Mouse (Mus musculus) limb, embryonic 14.5 days (tissue): ENCODE results near the gene Baiap2. TPM values are rescaled to one million over a fixed set of nuclear protein-coding genes. Genes with fewer than 3 reads are reported as not detected.

ENCODE experiments used
- ATAC-seq: fragments of 200-750 bp; cut with Nextera tagmentation; 2 replicates; pipeline ENCODE4 v1.8.0; 2017; ENCODE audit warnings: low read depth, moderate number of reproducible peaks, moderate TSS enrichment; ENCODE audit not compliant: low FRiP score
- DNase-seq: peaks from one replicate; pipeline ENCODE4 v3.0.0-alpha.2; 2015; ENCODE audit warnings: low spot score
- H3K27ac ChIP-seq: fragments of 300-500 bp; sonication (generic); replicated peaks from 2 replicates; pipeline ENCODE4 v1.5.1; 2014; ENCODE audit warnings: low read depth, mild to moderate bottlenecking, low read length, moderate library complexity, mixed read lengths
- H3K27me3 ChIP-seq: fragments of 300-500 bp; sonication (generic); 2 replicates; pipeline ENCODE4 v1.6.1; 2014; ENCODE audit warnings: low read length, mixed read lengths; ENCODE audit not compliant: control insufficient read depth, insufficient read depth
- H3K36me3 ChIP-seq: fragments of 300-500 bp; sonication (generic); 2 replicates; pipeline ENCODE4 v1.6.1; 2014; ENCODE audit warnings: mild to moderate bottlenecking, low read length, moderate library complexity, mixed read lengths; ENCODE audit not compliant: control insufficient read depth, insufficient read depth
- H3K4me1 ChIP-seq: fragments of 300-500 bp; sonication (generic); 2 replicates; pipeline ENCODE4 v1.6.1; 2014; ENCODE audit warnings: antibody characterized with exemption, low read length, mixed read lengths; ENCODE audit not compliant: control insufficient read depth, insufficient read depth
- H3K4me2 ChIP-seq: fragments of 300-500 bp; sonication (generic); replicated peaks from 2 replicates; pipeline ENCODE4 v1.6.1; 2014; ENCODE audit warnings: low read depth, mild to moderate bottlenecking, low read length, moderate library complexity; ENCODE audit not compliant: severe bottlenecking
- H3K4me3 ChIP-seq: fragments of 300-500 bp; sonication (generic); replicated peaks from 2 replicates; pipeline ENCODE4 v1.5.1; 2014; ENCODE audit warnings: low read length
- H3K9ac ChIP-seq: fragments of 300-500 bp; sonication (generic); 2 replicates; pipeline ENCODE4 v1.6.1; 2014; ENCODE audit warnings: mild to moderate bottlenecking, low read depth, low read length, moderate library complexity; ENCODE audit not compliant: severe bottlenecking
- H3K9me3 ChIP-seq: fragments of 300-500 bp; sonication (generic); 2 replicates; pipeline ENCODE4 v1.6.1; 2016; ENCODE audit warnings: low read length; ENCODE audit not compliant: control insufficient read depth
- POLR2A ChIP-seq: fragments of 200-500 bp; IDR thresholded peaks from 2 replicates; pipeline ENCODE4 v1.8.0; 2012; ENCODE audit warnings: inconsistent platforms, mild to moderate bottlenecking, moderate library complexity, borderline replicate concordance; ENCODE audit not compliant: insufficient read depth, insufficient read length; ENCODE audit errors: extremely low read depth
- WGBS: fragments of 180-500 bp; shearing (Covaris S2); extraction: QIAGEN DNeasy Blood & Tissue Kit; methylation state at CpG from one replicate; pipeline ENCODE4 v1.1.7; 2014; 5-methylcytosine and 5-hydroxymethylcytosine counted together
- polyA plus RNA-seq, 2 experiments: library from polyadenylated mRNA; depleted of rRNA in 1 of 2; stranded (reverse) in 1 of 2; unstranded in 1 of 2; fragments of >200 nt; fragmentation: Nextera tagmentation in 1 of 2; extraction: Ambion mirVana in 1 of 2; gene quantifications; 2 replicates each; pipeline versions ENCODE4 v1.2.1 to v1.2.3; 2012 to 2014

Baiap2 gene
- polyA plus RNA-seq, 2 experiments, result 28.1 to 29.5 TPM

GRCm38 (mm10) chr11:120007496-120008080, 65.0 kb downstream of the Baiap2 start:
- 72% methylated on average over 4 of the region's 4 CpGs for WGBS
- Histone ChIP-seq H3K27ac (no peak overlapping the region), H3K27me3 (no peaks in the 10 kb centered on the region), H3K4me3 (no peak overlapping the region), H3K4me1 (peaks cover 5% of the 10 kb centered on the region; the same call in 1 of the 2 replicates), H3K36me3 (peaks cover 15% of the 10 kb centered on the region; the same call in 1 of the 2 replicates), H3K9ac (no peak overlapping the region), H3K9me3 (no peaks in the 10 kb centered on the region), H3K4me2 (no peak overlapping the region)
- no peak for TF ChIP-seq POLR2A
- ATAC-seq (no peak), DNase-seq (no peak)

GRCm38 (mm10) chr11:120008501-120008900, 65.9 kb downstream of the Baiap2 start:
- H3K9ac ChIP-seq, result no peak overlapping the region
- DNase-seq (no peak), ATAC-seq (no peak)
- no peaks in the 10 kb centered on the region for H3K9me3 ChIP-seq
- no peak for TF ChIP-seq POLR2A
- peaks cover 15% of the 10 kb centered on the region; the same call in 1 of the 2 replicates for H3K36me3 ChIP-seq
- H3K4me3 ChIP-seq, result no peak overlapping the region
- no peaks in the 10 kb centered on the region for H3K27me3 ChIP-seq
- WGBS, result 86% methylated on average over 1 of the region's 1 CpGs
- no peak overlapping the region for H3K4me2 ChIP-seq
- no peak overlapping the region for H3K27ac ChIP-seq
- H3K4me1 ChIP-seq, result peaks cover 7% of the 10 kb centered on the region; the same call in 1 of the 2 replicates

- WGBS, result 90% methylated on average over 7 of the region's 8 CpGs
- no peak overlapping the region for H3K4me2 ChIP-seq
These were observed 66.4 kb downstream of the Baiap2 start for GRCm38 (mm10) chr11:120008956-120009355.

GRCm38 (mm10) chr11:120009937-120010336, 67.4 kb downstream of the Baiap2 start:
- Histone ChIP-seq H3K4me3 (no peak overlapping the region), H3K9ac (no peak overlapping the region), H3K4me1 (peaks cover 7% of the 10 kb centered on the region; the same call in 1 of the 2 replicates), H3K27me3 (no peaks in the 10 kb centered on the region), H3K4me2 (no peak overlapping the region), H3K9me3 (no peaks in the 10 kb centered on the region), H3K36me3 (peaks cover 13% of the 10 kb centered on the region; the same call in 1 of the 2 replicates), H3K27ac (no peak overlapping the region)
- DNase-seq, result no peak
- WGBS, result 89% methylated on average over 20 of the region's 20 CpGs
- no peak for TF ChIP-seq POLR2A
- no peak for ATAC-seq

More at GRCm38 (mm10) chr11:120008956-120009355, 66.4 kb downstream of the Baiap2 start:
- DNase-seq (no peak), ATAC-seq (no peak)
- Histone ChIP-seq H3K9me3 (no peaks in the 10 kb centered on the region), H3K9ac (no peak overlapping the region), H3K36me3 (peaks cover 15% of the 10 kb centered on the region; the same call in 1 of the 2 replicates), H3K4me3 (no peak overlapping the region), H3K27me3 (no peaks in the 10 kb centered on the region), H3K4me1 (peaks cover 7% of the 10 kb centered on the region; the same call in 1 of the 2 replicates), H3K27ac (no peak overlapping the region)
- TF ChIP-seq POLR2A, result no peak

- no peaks in the 10 kb centered on the region for H3K9me3 ChIP-seq
- H3K36me3 ChIP-seq, result 0 out of 2 replicates have a peak, but pooled peaks cover 5% of the 10 kb centered on the region
- H3K4me2 ChIP-seq, result no peak overlapping the region
- H3K9ac ChIP-seq, result no peak overlapping the region
- no peaks in the 10 kb centered on the region for H3K27me3 ChIP-seq
- DNase-seq (no peak), ATAC-seq (no peak)
- no peak overlapping the region for H3K27ac ChIP-seq
- peaks cover 7% of the 10 kb centered on the region; the same call in 1 of the 2 replicates for H3K4me1 ChIP-seq
- H3K4me3 ChIP-seq, result no peak overlapping the region
- WGBS, result 71% methylated on average over 11 of the region's 11 CpGs
- no peak for TF ChIP-seq POLR2A
These were observed 68.7 kb downstream of the Baiap2 start for GRCm38 (mm10) chr11:120011114-120011760.
